Mouse (Mus musculus) myocyte (in vitro differentiated cells): ENCODE data around the gene Bco2. TPM values are rescaled to one million over a fixed set of nuclear protein-coding genes. Genes with fewer than 3 reads are reported as not detected.
A peak's percentile ranks its signal among the peaks of the same experiment; 100 is the strongest.

ENCODE experiments used
- H3K27me3 ChIP-seq: one replicate; pipeline ENCODE4 v1.6.1; 2011; ENCODE audit not compliant: control insufficient read depth, insufficient read depth, insufficient read length
- H3K36me3 ChIP-seq: one replicate; pipeline ENCODE4 v1.6.1; 2011; ENCODE audit not compliant: control insufficient read depth, insufficient read depth
- H3K4me2 ChIP-seq: one replicate; pipeline ENCODE4 v1.6.1; 2011; ENCODE audit warnings: low read depth, control low read depth
- H3K4me3 ChIP-seq: one replicate; pipeline ENCODE4 v1.5.1; 2011; ENCODE audit warnings: mild to moderate bottlenecking, control low read depth, moderate library complexity
- H3K79me2 ChIP-seq: one replicate; pipeline ENCODE4 v1.6.1; 2011; ENCODE audit not compliant: control insufficient read depth, insufficient read depth
- H3ac ChIP-seq: one replicate; pipeline ENCODE4 v1.6.1; 2011; ENCODE audit not compliant: control insufficient read depth, insufficient read length
- CEBPB ChIP-seq: IDR thresholded peaks from 2 replicates; pipeline ENCODE4 v1.6.1; 2011; ENCODE audit warnings: mild to moderate bottlenecking, moderate library complexity; ENCODE audit not compliant: poor library complexity, insufficient read depth, severe bottlenecking
- E2F4 ChIP-seq: IDR thresholded peaks from one replicate; pipeline ENCODE4 v1.6.1; 2011; ENCODE audit warnings: mild to moderate bottlenecking, control low read depth, moderate library complexity; ENCODE audit not compliant: insufficient read depth
- MAX ChIP-seq: IDR thresholded peaks from one replicate; pipeline ENCODE4 v1.6.1; 2011; ENCODE audit warnings: low read depth, mild to moderate bottlenecking, control low read depth
- MYOD1 ChIP-seq, 3 experiments: IDR thresholded peaks; one replicate each; pipeline ENCODE4 v1.6.1; 2011; ENCODE audit warnings: control low read depth in 2 of 3, low read depth in 2 of 3, mild to moderate bottlenecking in 2 of 3, moderate library complexity in 1 of 3; ENCODE audit not compliant: insufficient read length in 2 of 3, control insufficient read depth in 1 of 3
- MYOG ChIP-seq, 3 experiments: IDR thresholded peaks; one replicate each; pipeline ENCODE4 v1.6.1; 2011; ENCODE audit warnings: control low read depth in 2 of 3, low read depth in 2 of 3, mild to moderate bottlenecking in 2 of 3; ENCODE audit not compliant: insufficient read length in 2 of 3, control insufficient read depth in 1 of 3, insufficient read depth in 1 of 3
- POLR2A ChIP-seq: IDR thresholded peaks from one replicate; pipeline ENCODE4 v1.6.1; 2011; ENCODE audit warnings: low read depth, mild to moderate bottlenecking, control low read depth, moderate library complexity; ENCODE audit not compliant: insufficient read length
- POLR2AphosphoS2 ChIP-seq: IDR thresholded peaks from one replicate; pipeline ENCODE4 v1.6.1; 2011; ENCODE audit warnings: low read depth, control low read depth; ENCODE audit not compliant: insufficient read length
- REST ChIP-seq: IDR thresholded peaks from one replicate; pipeline ENCODE4 v1.6.1; 2011; ENCODE audit warnings: mild to moderate bottlenecking, control low read depth, moderate library complexity; ENCODE audit not compliant: insufficient read depth, insufficient read length
- SRF ChIP-seq: IDR thresholded peaks from one replicate; pipeline ENCODE4 v1.6.1; 2011; ENCODE audit warnings: low read depth; ENCODE audit not compliant: control insufficient read depth, insufficient read length
- TCF12 ChIP-seq: IDR thresholded peaks from one replicate; pipeline ENCODE4 v1.6.1; 2011; ENCODE audit warnings: mild to moderate bottlenecking, control low read depth; ENCODE audit not compliant: poor library complexity, insufficient read depth, severe bottlenecking
- TCF3 ChIP-seq: IDR thresholded peaks from one replicate; pipeline ENCODE4 v1.6.1; 2011; ENCODE audit warnings: low read depth, control low read depth; ENCODE audit not compliant: insufficient read length
- USF1 ChIP-seq: IDR thresholded peaks from one replicate; pipeline ENCODE4 v1.6.1; 2011; ENCODE audit warnings: low read depth, mild to moderate bottlenecking, control low read depth, moderate library complexity
- polyA plus RNA-seq: library from polyadenylated mRNA; unstranded; fragments of >200 nt; fragmentation: generic; extraction: Trizol; gene quantifications from one replicate; pipeline ENCODE4 v1.2.1, GENCODE M21; 2012; ENCODE audit warnings: missing spikeins

Bco2 gene
- polyA plus RNA-seq, 1 experiment: 0.02 TPM

GRCm38 (mm10) chr9:50540170-50540569 is 14.8 kb downstream of the Bco2 start:
- Histone ChIP-seq H3K4me2 (no peak overlapping the region), H3K79me2 (no peaks in the 10 kb centered on the region), H3ac (no peak overlapping the region), H3K36me3 (no peaks in the 10 kb centered on the region), H3K27me3 (no peaks in the 10 kb centered on the region), H3K4me3 (no peak overlapping the region)
- TF ChIP-seq SRF (no peak), POLR2A (no peak), CEBPB (no peak), TCF12 (no peak), POLR2AphosphoS2 (no peak), USF1 (no peak), E2F4 (no peak), TCF3 (no peak)

- H3K4me3 ChIP-seq: no peak overlapping the region
- TF ChIP-seq MYOD1 (IDR thresholded peaks at IDR 0.05; ENCODE audit: control insufficient read depth in 1 of 3, insufficient read length in 2 of 3, low read depth in 2 of 3) (no peak), TCF3 (no peak), E2F4 (no peak), REST (no peak), MYOG (IDR thresholded peaks at IDR 0.05; ENCODE audit: control insufficient read depth in 1 of 3, insufficient read depth in 1 of 3, insufficient read length in 2 of 3, low read depth in 2 of 3) (no peak), USF1 (no peak), SRF (no peak), CEBPB (no peak), TCF12 (no peak), POLR2A (no peak), MAX (no peak)
- H3K36me3 ChIP-seq: no peaks in the 10 kb centered on the region
- H3ac ChIP-seq: no peak overlapping the region
- no peaks in the 10 kb centered on the region for H3K27me3 ChIP-seq
- no peaks in the 10 kb centered on the region for H3K79me2 ChIP-seq
- peak overlapping the region; percentile 49 for H3K4me2 ChIP-seq
These were observed 17.7 kb downstream of the Bco2 start for GRCm38 (mm10) chr9:50537295-50537694.

DNA sequence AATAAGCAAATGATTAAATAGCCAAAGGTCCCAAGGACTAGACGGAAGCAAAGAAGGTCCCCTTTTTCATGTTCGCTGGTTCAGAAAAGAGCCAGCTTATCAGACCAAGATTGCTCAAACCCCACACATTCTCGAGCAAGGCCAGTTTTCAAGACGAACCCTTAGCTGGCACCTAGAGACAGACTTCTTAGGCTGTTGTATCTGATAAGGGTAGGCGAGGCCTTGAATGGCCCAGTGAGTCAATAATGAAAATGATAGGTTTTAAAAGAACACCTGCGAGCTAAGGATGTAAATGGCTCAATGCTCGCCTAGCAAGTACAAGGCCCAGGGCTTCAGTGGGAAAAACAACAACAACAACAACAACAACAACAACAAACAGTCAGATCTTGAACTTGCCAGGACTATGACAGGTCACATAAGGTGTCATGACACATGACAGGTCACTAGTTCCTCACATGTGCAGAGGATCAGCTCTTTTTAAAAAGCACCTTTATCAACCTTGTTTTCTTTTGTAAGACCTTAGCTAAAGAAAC is 18.3 kb downstream of the Bco2 start:
- Histone ChIP-seq H3K27me3 (no peaks in the 10 kb centered on the region), H3K36me3 (no peaks in the 10 kb centered on the region), H3K4me3 (no peak overlapping the region), H3K79me2 (no peaks in the 10 kb centered on the region), H3K4me2 (no peak overlapping the region), H3ac (no peak overlapping the region)
- TF ChIP-seq SRF: no peak
- TF ChIP-seq USF1: no peak
- no peak for TF ChIP-seq MYOD1 (IDR thresholded peaks at IDR 0.05; ENCODE audit: control insufficient read depth in 1 of 3, insufficient read length in 2 of 3, low read depth in 2 of 3)
- no peak for TF ChIP-seq MYOG (IDR thresholded peaks at IDR 0.05; ENCODE audit: control insufficient read depth in 1 of 3, insufficient read depth in 1 of 3, insufficient read length in 2 of 3, low read depth in 2 of 3)

GRCm38 (mm10) chr9:50535930-50536329 is 19.1 kb downstream of the Bco2 start:
- Histone ChIP-seq H3K27me3 (no peaks in the 10 kb centered on the region), H3K4me2 (no peak overlapping the region), H3K4me3 (no peak overlapping the region), H3ac (no peak overlapping the region), H3K79me2 (no peaks in the 10 kb centered on the region), H3K36me3 (no peaks in the 10 kb centered on the region)
- TF ChIP-seq MYOG (IDR thresholded peaks at IDR 0.05; ENCODE audit: control insufficient read depth in 1 of 3, insufficient read depth in 1 of 3, insufficient read length in 2 of 3, low read depth in 2 of 3) (peak in 1 of 3 experiments; percentile 7), E2F4 (no peak), TCF3 (no peak), MYOD1 (IDR thresholded peaks at IDR 0.05; ENCODE audit: control insufficient read depth in 1 of 3, insufficient read length in 2 of 3, low read depth in 2 of 3) (no peak), SRF (no peak), CEBPB (no peak), TCF12 (no peak)

DNA sequence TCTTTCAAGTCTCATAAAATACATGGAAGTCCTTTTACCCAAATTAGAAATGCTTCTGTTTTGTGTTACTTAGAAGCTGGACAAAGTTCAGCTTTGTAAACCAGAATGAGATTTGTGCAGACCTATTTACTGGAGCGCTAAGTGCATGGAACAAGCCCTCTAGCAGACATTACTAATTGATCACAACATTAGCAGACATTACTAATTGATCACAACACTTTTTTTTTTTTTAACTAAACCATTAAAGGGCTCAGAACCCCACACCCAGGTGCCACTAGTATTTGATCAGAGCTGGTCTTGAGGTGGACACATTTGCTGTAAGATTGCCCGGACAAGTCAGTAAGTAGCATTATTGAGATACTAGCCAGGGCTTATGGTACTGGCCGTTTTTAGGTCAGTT is 21.2 kb downstream of the Bco2 start:
- TF ChIP-seq REST (no peak), TCF12 (no peak), USF1 (no peak), POLR2AphosphoS2 (no peak), MYOG (IDR thresholded peaks at IDR 0.05; ENCODE audit: control insufficient read depth in 1 of 3, insufficient read depth in 1 of 3, insufficient read length in 2 of 3, low read depth in 2 of 3) (no peak), MAX (no peak)
- no peaks in the 10 kb centered on the region for H3K36me3 ChIP-seq
- peak overlapping the region; percentile 47 for H3K4me2 ChIP-seq
- H3ac ChIP-seq: no peak overlapping the region
- no peak overlapping the region for H3K4me3 ChIP-seq
- no peaks in the 10 kb centered on the region for H3K27me3 ChIP-seq
- H3K79me2 ChIP-seq: no peaks in the 10 kb centered on the region
